Mouse (Mus musculus) T-helper 2 cell (primary cell): ENCODE data around the gene Gm7849.
"Not testable (repeated sequence)": the region's sequence is repeated elsewhere in the genome, so short reads cannot be mapped to it uniquely, and the experiment has no call there.

Experiments used
- in situ Hi-C: fragments of 300-600 bp; cut with MboI, MseI; formaldehyde crosslinking; loops from one replicate; pipeline ENCODE4 v1.15.1; 2025; ENCODE audit warnings: high pct_unique_total_duplicates

The Gm7849 gene

DNA sequence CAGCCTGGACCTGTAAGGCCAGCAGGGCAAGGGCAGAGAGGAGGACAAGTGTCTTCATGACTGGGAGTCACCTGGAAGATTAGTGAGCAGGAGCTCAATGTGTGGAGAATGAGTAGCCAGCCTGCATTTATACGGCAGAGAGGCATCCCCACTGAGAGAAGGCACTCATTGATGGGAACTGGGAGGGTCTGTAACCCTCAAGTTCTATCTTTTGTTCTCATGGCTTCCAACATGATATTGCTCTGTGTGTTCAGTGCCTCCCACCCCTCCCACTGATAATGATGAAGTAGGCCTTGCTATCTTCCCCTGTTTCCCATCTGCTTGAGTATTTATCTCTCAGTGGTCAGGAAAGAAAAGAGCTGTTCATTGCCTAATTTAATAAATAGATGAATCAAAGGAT lies at the start of gene Gm7849:
TSS of gene Gm7849 (minus strand) at position 101 of the 400 bp plus-strand sequence.
- in situ Hi-C loops = not testable (repeated sequence)

DNA sequence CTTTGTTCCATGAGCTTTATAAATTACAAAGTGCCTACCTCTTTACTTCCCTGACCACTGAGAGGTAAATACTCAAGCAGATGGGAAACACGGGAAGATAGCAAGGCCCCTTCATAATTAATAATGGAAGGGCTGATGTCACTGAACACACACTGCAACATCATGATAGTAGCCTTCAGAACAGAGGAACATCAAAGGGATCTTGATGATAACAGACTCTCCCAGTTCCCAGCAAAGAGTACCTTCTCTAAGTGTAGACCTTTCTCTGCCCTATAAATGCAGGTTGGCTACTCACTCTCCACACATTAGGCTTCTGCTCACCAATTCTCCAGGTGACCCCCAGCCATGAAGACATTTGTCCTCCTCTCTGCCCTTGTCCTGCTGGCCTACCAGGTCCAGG lies 29.2 kb downstream of the Gm7849 start, which contains the start of gene Defa36:
TSS of gene Defa36 (plus strand) at position 301 of the 400 bp plus-strand sequence.
- in situ Hi-C loops = not testable (repeated sequence)
